Mouse (Mus musculus): ENCODE data around the gene Vps51. TPM values are rescaled to one million over a fixed set of nuclear protein-coding genes. Genes with fewer than 3 reads are reported as not detected.

Gene Vps51
- polyA plus RNA-seq, 1 experiment from 2014 or later = 76.3 TPM

DNA sequence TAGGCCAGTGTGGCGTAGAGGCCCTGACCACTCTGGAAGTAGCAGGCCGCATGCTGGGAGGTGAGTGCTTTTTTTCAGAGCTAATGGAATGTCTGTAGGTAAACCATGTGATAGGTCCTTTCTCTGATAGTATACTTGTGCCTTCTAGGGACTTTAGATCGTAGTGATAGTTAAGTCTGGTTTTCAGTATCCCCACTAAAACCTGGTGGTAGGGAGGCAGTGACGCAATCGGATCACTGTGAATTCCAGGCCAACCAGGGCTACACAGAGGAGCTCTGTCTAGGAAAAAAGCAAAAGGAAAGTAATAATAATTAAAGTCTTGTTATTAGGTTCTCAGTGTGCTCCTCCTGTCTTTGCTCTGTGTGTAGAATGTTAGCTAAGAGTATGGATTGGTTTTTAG is 18.5 kb downstream of the Vps51 start:
- Histone ChIP-seq H3K27ac (replicated peaks) (0 out of 2 replicates have a peak overlapping the region, but pooled peaks have one; percentile 86), H3K9ac (replicated peaks) (peak overlapping the region; percentile 93), H3K4me1 (peaks cover 48% of the 10 kb centered on the region), H3K9me3 (no peaks in the 10 kb centered on the region), H3K27me3 (no peaks in the 10 kb centered on the region), H3K4me2 (replicated peaks) (peak overlapping the region; percentile 78), H3K36me3 (peaks cover 32% of the 10 kb centered on the region), H3K4me3 (peak overlapping the region; percentile 87)
- ATAC-seq (replicated peaks) = no peak
- 42% methylated on average over 5 of the region's 5 CpGs for WGBS

DNA sequence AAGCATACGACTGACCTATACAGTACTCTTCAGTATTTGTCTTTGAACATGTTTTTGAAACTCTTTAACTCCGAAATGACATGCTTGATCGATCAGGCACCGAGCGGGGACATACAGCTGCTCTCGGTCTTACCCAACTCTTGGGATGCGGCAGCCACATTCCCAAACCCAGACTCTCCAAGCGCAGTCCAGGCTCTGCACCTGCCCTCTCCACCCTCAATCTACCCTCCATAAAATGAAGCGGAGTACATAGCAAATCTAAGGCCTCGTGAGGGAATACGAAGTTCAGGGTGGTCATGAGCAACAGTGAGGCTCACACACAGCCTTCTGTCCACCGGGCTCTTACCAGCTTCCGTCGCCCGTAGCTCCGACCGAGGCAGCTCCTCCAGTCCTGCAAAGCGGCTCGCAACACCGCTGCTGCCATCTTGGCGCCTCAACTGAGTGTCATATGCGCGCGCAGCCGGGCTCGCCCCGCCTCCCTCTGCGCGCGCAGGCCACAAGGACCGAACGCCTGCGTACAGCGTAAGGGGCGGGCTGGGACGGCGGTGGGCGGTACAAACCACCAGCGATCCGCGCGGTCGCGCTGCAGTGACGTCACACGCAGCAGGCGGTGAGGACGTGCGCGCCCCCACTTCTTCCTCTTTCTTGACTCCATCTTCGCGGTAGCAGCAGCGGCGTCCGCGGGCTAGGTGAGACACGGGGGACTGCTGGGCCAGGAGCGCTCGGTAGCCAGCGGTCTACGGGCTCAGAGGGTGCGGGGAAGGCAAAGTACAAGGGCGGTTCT is 19.5 kb downstream of the Vps51 start, which contains the start of the genes Mrpl49 and Fau:
Mrpl49 (minus strand) TSS at position 473 of the 784 bp plus-strand sequence.
Fau (plus strand) TSS at position 532 of the 784 bp plus-strand sequence.
- WGBS = under 1% methylated on average over 63 of the region's 63 CpGs
- Histone ChIP-seq H3K9me3 (no peaks in the 10 kb centered on the region), H3K4me2 (replicated peaks) (peak within 1 kb of the TSS; percentile 78), H3K4me1 (peaks cover 38% of the 10 kb centered on the region), H3K36me3 (peaks cover 42% of the 10 kb centered on the region), H3K27me3 (no peaks in the 10 kb centered on the region), H3K4me3 (peak within 1 kb of the TSS; percentile 87), H3K27ac (replicated peaks) (peak within 1 kb of the TSS; percentile 86), H3K9ac (replicated peaks) (peak within 1 kb of the TSS; percentile 93)
- peak; percentile 87 for ATAC-seq (replicated peaks)

DNA sequence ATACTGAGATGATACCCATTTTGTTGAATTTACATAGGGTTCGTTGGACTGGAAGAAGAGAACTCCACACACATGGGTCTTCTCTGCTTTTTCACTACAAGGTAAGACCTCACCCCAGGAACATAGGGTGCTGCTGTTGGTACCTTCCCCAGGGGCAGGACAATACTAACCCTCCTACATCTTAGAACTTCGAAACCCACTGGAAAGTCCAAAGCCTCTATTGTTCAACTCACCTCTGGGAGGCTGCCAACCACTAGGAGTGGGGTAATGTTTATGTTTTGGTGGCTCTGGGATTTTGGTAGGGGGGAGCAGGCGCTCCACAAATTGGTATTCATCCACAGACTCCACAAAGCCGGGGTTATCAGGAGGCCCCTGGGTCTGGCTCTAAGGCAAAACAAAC is 20.3 kb downstream of the Vps51 start:
- no peaks in the 10 kb centered on the region for H3K27me3 ChIP-seq
- ATAC-seq (replicated peaks) = no peak
- WGBS = 43% methylated on average over 4 of the region's 4 CpGs
- H3K4me1 ChIP-seq = peaks cover 30% of the 10 kb centered on the region
- peak overlapping the region; percentile 84 for H3K9ac ChIP-seq (replicated peaks)
- H3K9me3 ChIP-seq = no peaks in the 10 kb centered on the region
- peak overlapping the region; percentile 78 for H3K4me2 ChIP-seq (replicated peaks)
- no peak overlapping the region for H3K27ac ChIP-seq (replicated peaks)
- peak overlapping the region; percentile 87 for H3K4me3 ChIP-seq
- peaks cover 50% of the 10 kb centered on the region for H3K36me3 ChIP-seq

- Histone ChIP-seq H3K36me3 (peaks cover 69% of the 10 kb centered on the region), H3K4me2 (replicated peaks) (no peak overlapping the region), H3K9ac (replicated peaks) (no peak overlapping the region), H3K9me3 (no peaks in the 10 kb centered on the region), H3K27ac (replicated peaks) (no peak overlapping the region), H3K4me1 (peaks cover 23% of the 10 kb centered on the region), H3K27me3 (no peaks in the 10 kb centered on the region), H3K4me3 (no peak overlapping the region)
- ATAC-seq (replicated peaks) = no peak
- WGBS = 91% methylated on average over 5 of the region's 5 CpGs
These were observed 22.7 kb downstream of the Vps51 start for GRCm38 (mm10) chr19:6054296-6054695.

GRCm38 (mm10) chr19:6052516-6052915 is 24.5 kb downstream of the Vps51 start:
- Histone ChIP-seq H3K4me3 (no peak overlapping the region), H3K9me3 (no peaks in the 10 kb centered on the region), H3K27ac (replicated peaks) (no peak overlapping the region), H3K4me2 (replicated peaks) (no peak overlapping the region), H3K36me3 (peaks cover 75% of the 10 kb centered on the region), H3K27me3 (no peaks in the 10 kb centered on the region), H3K4me1 (peaks cover 22% of the 10 kb centered on the region), H3K9ac (replicated peaks) (no peak overlapping the region)
- no peak for ATAC-seq (replicated peaks)
- WGBS = 91% methylated on average over 7 of the region's 7 CpGs

GRCm38 (mm10) chr19:6048681-6049410 is 28.2 kb downstream of the Vps51 start:
- Histone ChIP-seq H3K4me2 (replicated peaks) (no peak overlapping the region), H3K9me3 (no peaks in the 10 kb centered on the region), H3K36me3 (peaks cover 56% of the 10 kb centered on the region), H3K27ac (replicated peaks) (no peak overlapping the region), H3K4me1 (peaks cover 20% of the 10 kb centered on the region), H3K27me3 (no peaks in the 10 kb centered on the region), H3K9ac (replicated peaks) (no peak overlapping the region), H3K4me3 (no peak overlapping the region)
- WGBS = 89% methylated on average over 11 of the region's 11 CpGs
- no peak for ATAC-seq (replicated peaks)

DNA sequence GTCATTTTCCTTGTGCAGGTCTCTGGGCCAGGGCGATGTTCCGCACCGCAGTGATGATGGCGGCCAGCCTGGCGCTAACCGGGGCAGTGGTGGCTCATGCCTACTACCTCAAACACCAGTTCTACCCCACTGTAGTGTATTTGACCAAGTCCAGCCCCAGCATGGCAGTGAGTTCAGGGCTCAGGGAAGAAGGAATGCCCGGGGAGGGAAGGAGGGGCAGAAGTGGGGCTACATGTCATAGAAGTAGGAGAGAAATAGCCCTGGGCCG is 29.2 kb downstream of the Vps51 start:
- H3K27me3 ChIP-seq = no peaks in the 10 kb centered on the region
- H3K4me1 ChIP-seq = peaks cover 20% of the 10 kb centered on the region
- peaks cover 46% of the 10 kb centered on the region for H3K36me3 ChIP-seq
- peak overlapping the region; percentile 90 for H3K4me3 ChIP-seq
- ATAC-seq (replicated peaks) = no peak
- WGBS = 83% methylated on average over 8 of the region's 8 CpGs
- H3K27ac ChIP-seq (replicated peaks) = no peak overlapping the region
- H3K4me2 ChIP-seq (replicated peaks) = peak overlapping the region; percentile 89
- H3K9me3 ChIP-seq = no peaks in the 10 kb centered on the region
- H3K9ac ChIP-seq (replicated peaks) = peak overlapping the region; percentile 86

GRCm38 (mm10) chr19:6047154-6047898 is 29.7 kb downstream of the Vps51 start:
- WGBS = 2% methylated on average over 42 of the region's 44 CpGs
- H3K27ac ChIP-seq (replicated peaks) = peak overlapping the region; percentile 100
- peak overlapping the region; percentile 89 for H3K4me2 ChIP-seq (replicated peaks)
- H3K9ac ChIP-seq (replicated peaks) = peak overlapping the region; percentile 86
- peak; percentile 6 for ATAC-seq (replicated peaks)
- H3K4me1 ChIP-seq = peaks cover 20% of the 10 kb centered on the region
- H3K9me3 ChIP-seq = no peaks in the 10 kb centered on the region
- H3K27me3 ChIP-seq = no peaks in the 10 kb centered on the region
- H3K36me3 ChIP-seq = peaks cover 41% of the 10 kb centered on the region
- H3K4me3 ChIP-seq = peak overlapping the region; percentile 90

GRCm38 (mm10) chr19:6046294-6047153 is 30.5 kb downstream of the Vps51 start, which contains the start of gene Syvn1:
TSS of gene Syvn1 (plus strand) at chr19:6046576.
- Histone ChIP-seq H3K27me3 (no peaks in the 10 kb centered on the region), H3K36me3 (peaks cover 33% of the 10 kb centered on the region), H3K9me3 (no peaks in the 10 kb centered on the region), H3K4me2 (replicated peaks) (peak within 1 kb of the TSS; percentile 89), H3K27ac (replicated peaks) (peak within 1 kb of the TSS; percentile 100), H3K4me3 (peak within 1 kb of the TSS; percentile 90), H3K9ac (replicated peaks) (peak within 1 kb of the TSS; percentile 86), H3K4me1 (peaks cover 22% of the 10 kb centered on the region)
- peak; percentile 91 for ATAC-seq (replicated peaks)
- under 1% methylated on average over 65 of the region's 65 CpGs for WGBS

- ATAC-seq (replicated peaks) = peak; percentile 34
- peak overlapping the region; percentile 100 for H3K27ac ChIP-seq (replicated peaks)
- WGBS = 17% methylated on average over 20 of the region's 20 CpGs
These were observed 31.4 kb downstream of the Vps51 start for GRCm38 (mm10) chr19:6045366-6046293.

More at GRCm38 (mm10) chr19:6045366-6046293, 31.4 kb downstream of the Vps51 start:
- Histone ChIP-seq H3K9ac (replicated peaks) (peak overlapping the region; percentile 86), H3K9me3 (no peaks in the 10 kb centered on the region), H3K4me1 (peaks cover 22% of the 10 kb centered on the region), H3K4me2 (replicated peaks) (peak overlapping the region; percentile 89), H3K36me3 (peaks cover 24% of the 10 kb centered on the region), H3K27me3 (no peaks in the 10 kb centered on the region), H3K4me3 (peak overlapping the region; percentile 90)
